Mouse (Mus musculus) heart, adult 18-20 months (tissue): Measurements from ENCODE around the gene Itga4. TPM values are rescaled to one million over a fixed set of nuclear protein-coding genes. Genes with fewer than 3 reads are reported as not detected.

Experiments used
- total RNA-seq, 2 experiments: library from RNA; stranded (reverse); gene quantifications; 2 replicates each; pipeline ENCODE4 v1.2.3; 2021

Gene Itga4
- total RNA-seq, 2 experiments from 2014 or later = 1.7 to 4.5 TPM

Other genes with a start within 250 kb of the Itga4 start
- gene Neurod1, start 201.3 kb downstream of the Itga4 start, total RNA-seq = not detected
- gene Cerkl, start 201.4 kb downstream of the Itga4 start, total RNA-seq = under 1 TPM; 0.67 to 0.87 TPM